12 mouse cellular contexts compared by ENCODE assay signal in genomic region chr19:47518475-47519162, GRCm38 (mm10). TPM values are rescaled to one million over a fixed set of nuclear protein-coding genes. Genes with fewer than 3 reads are reported as not detected.
DNase-seq lines count a peak whose midpoint lies in the region; ATAC-seq lines count a peak whose summit lies in the region.
"Had no signal": no experiment of that assay in that cellular context is flagged by ENCODE, and none has a peak within 500 bp of the region (broad histone marks: within the 10 kb centered on the region; RNA-seq: fewer than 3 reads in every experiment).

No protein-coding gene starts in this region.

- peak; percentile 46 for ATAC-seq in granulocyte monocyte progenitor cell, adult 5-6 weeks (replicated peaks; ENCODE audit: poor library complexity, severe bottlenecking)
- no peak for ATAC-seq in midbrain, embryonic 15.5 days (replicated peaks)
- ATAC-seq: forebrain, embryonic 15.5 days had no signal

- no peak overlapping the region for H3K27ac ChIP-seq in midbrain, embryonic 15.5 days
- H3K27ac ChIP-seq: forebrain, embryonic 15.5 days; limb, embryonic 10.5 days; neural tube, embryonic 15.5 days had no signal

- DNase-seq in spleen, postnatal 4 days (ENCODE audit: low spot score in 2 of 2): peak; percentile 56 to 69
- DNase-seq in spleen, postnatal 36 days (ENCODE audit: low spot score in 2 of 2): no peak
- peak; percentile 49 to 59 for DNase-seq in kidney, postnatal 36 days
- DNase-seq in right cerebral cortex, adult 2 months (ENCODE audit: low spot score in 2 of 2): no peak
- DNase-seq in layer of hippocampus, postnatal 10 days (ENCODE audit: low spot score in 2 of 2): no peak
- DNase-seq in cerebellum, postnatal 25 days: no peak
- DNase-seq: embryo, embryonic 11 days had no signal

- H3K4me2 ChIP-seq in midbrain, embryonic 15.5 days: no peak overlapping the region
- H3K4me2 ChIP-seq: forebrain, embryonic 15.5 days; neural tube, embryonic 15.5 days had no signal

- H3K36me3 ChIP-seq in midbrain, embryonic 15.5 days (replicated peaks): no peaks in the 10 kb centered on the region

- WGBS in midbrain, embryonic 15.5 days: 76% methylated on average over 24 of the region's 24 CpGs

- H3K27me3 ChIP-seq in midbrain, embryonic 15.5 days (replicated peaks): no peaks in the 10 kb centered on the region
- H3K27me3 ChIP-seq: forebrain, embryonic 15.5 days; neural tube, embryonic 15.5 days had no signal

- no peak overlapping the region for H3K4me3 ChIP-seq in midbrain, embryonic 15.5 days
- H3K4me3 ChIP-seq: forebrain, embryonic 15.5 days; limb, embryonic 10.5 days; neural tube, embryonic 15.5 days had no signal

- H3K4me1 ChIP-seq in midbrain, embryonic 15.5 days: no peaks in the 10 kb centered on the region; the same call in 1 of the 2 replicates
- H3K4me1 ChIP-seq: forebrain, embryonic 15.5 days; limb, embryonic 10.5 days had no signal

- no peak overlapping the region for H3K9ac ChIP-seq in midbrain, embryonic 15.5 days
- H3K9ac ChIP-seq: forebrain, embryonic 15.5 days; neural tube, embryonic 15.5 days had no signal

- no peaks in the 10 kb centered on the region for H3K9me3 ChIP-seq in midbrain, embryonic 15.5 days
- H3K9me3 ChIP-seq: forebrain, embryonic 15.5 days; limb, embryonic 10.5 days; neural tube, embryonic 15.5 days had no signal

RNA-seq across cellular contexts. Expression of gene Stn1, which starts 18.7 kb away (rescaled TPM):
- total RNA-seq in granulocyte monocyte progenitor cell, adult 5-6 weeks (2014; fragmentation: Nextera tagmentation): 2.6 and 5.5 TPM in 2 replicates
- total RNA-seq in granulocyte monocyte progenitor cell, adult 5-6 weeks (2017): 5.5 and 7.1 TPM in 2 replicates
- polyA plus RNA-seq in midbrain, embryonic 15.5 days (2015; fragmentation: Nextera tagmentation; extraction: Ambion mirVana): 28.3 and 30.8 TPM in 2 replicates
- total RNA-seq in layer of hippocampus, postnatal 10 days (2021): 10 to 100 TPM; 20.1 to 23.9 TPM

RNA-seq across cellular contexts. Expression of gene Sh3pxd2a, which starts 54.4 kb away (rescaled TPM):
- total RNA-seq in granulocyte monocyte progenitor cell, adult 5-6 weeks (2014; fragmentation: Nextera tagmentation): 1.9 and 3.1 TPM in 2 replicates
- 1.1 and 1.2 TPM in 2 replicates for total RNA-seq in granulocyte monocyte progenitor cell, adult 5-6 weeks (2017)
- polyA plus RNA-seq in midbrain, embryonic 15.5 days (2015; fragmentation: Nextera tagmentation; extraction: Ambion mirVana): 2.3 TPM in 2 replicates
- 10 to 100 TPM; 28.0 to 29.1 TPM for total RNA-seq in layer of hippocampus, postnatal 10 days (2021)

Comparison
In these comparisons a context has a peak if more than half of its experiments do, and no peak if none do; other contexts are left out.
1. DNase-seq: peak in spleen, postnatal 4 days (2 of 2) and kidney, postnatal 36 days (2 of 2); none in spleen, postnatal 36 days (0 of 2), right cerebral cortex, adult 2 months (0 of 2), layer of hippocampus, postnatal 10 days (0 of 2) and cerebellum, postnatal 25 days (0 of 2).
2. RNA of gene Sh3pxd2a, which starts 54.4 kb away (total RNA-seq): 28.0 to 29.1 TPM in layer of hippocampus, postnatal 10 days; 1.1 to 3.1 TPM in granulocyte monocyte progenitor cell, adult 5-6 weeks; every median in the first group is over 4 times any median in the second.